Mouse (Mus musculus) forebrain, postnatal 0 days (tissue): ENCODE measurements around the gene Actr3. TPM values are rescaled to one million over a fixed set of nuclear protein-coding genes. Genes with fewer than 3 reads are reported as not detected.

Experiments
- ATAC-seq: fragments of 200-750 bp; cut with Nextera tagmentation; 2 replicates; pipeline ENCODE4 v1.8.0; 2017; ENCODE audit warnings: mild to moderate bottlenecking, moderate library complexity
- DNase-seq: peaks from one replicate; pipeline ENCODE4 v3.0.0-alpha.2; 2015
- H3K27ac ChIP-seq: fragments of 300-500 bp; sonication (generic); 2 replicates; pipeline ENCODE4 v1.5.1; 2014; ENCODE audit warnings: low read depth, mild to moderate bottlenecking, antibody characterized with exemption, low read length, moderate library complexity, mixed read lengths
- H3K27me3 ChIP-seq: fragments of 300-500 bp; sonication (generic); 2 replicates; pipeline ENCODE4 v1.6.1; 2014; ENCODE audit warnings: mild to moderate bottlenecking, low read length, mixed read lengths; ENCODE audit not compliant: insufficient read depth
- H3K36me3 ChIP-seq: fragments of 300-500 bp; sonication (generic); 2 replicates; pipeline ENCODE4 v1.6.1; 2014; ENCODE audit warnings: mild to moderate bottlenecking, moderate library complexity; ENCODE audit not compliant: insufficient read depth
- H3K4me1 ChIP-seq: fragments of 300-500 bp; sonication (generic); 2 replicates; pipeline ENCODE4 v1.6.1; 2014; ENCODE audit warnings: antibody characterized with exemption; ENCODE audit not compliant: insufficient read depth
- H3K4me2 ChIP-seq: fragments of 300-500 bp; sonication (generic); 2 replicates; pipeline ENCODE4 v1.6.1; 2014; ENCODE audit warnings: low read depth, mild to moderate bottlenecking, moderate library complexity
- H3K4me3 ChIP-seq: fragments of 300-500 bp; sonication (generic); 2 replicates; pipeline ENCODE4 v1.5.1; 2014; ENCODE audit warnings: low read depth, low read length, mixed read lengths
- H3K9ac ChIP-seq: fragments of 300-500 bp; sonication (generic); 2 replicates; pipeline ENCODE4 v1.6.1; 2014; ENCODE audit warnings: mild to moderate bottlenecking
- H3K9me3 ChIP-seq: fragments of 300-500 bp; sonication (generic); 2 replicates; pipeline ENCODE4 v1.6.1; 2016; ENCODE audit warnings: low read length
- CTCF ChIP-seq: sonication (generic); IDR thresholded peaks from 2 replicates; pipeline ENCODE4 v1.5.1; 2016; ENCODE audit warnings: antibody characterized with exemption, control low read depth, low read depth
- WGBS: fragments of 180-500 bp; shearing (Covaris S2); extraction: QIAGEN DNeasy Blood & Tissue Kit; methylation state at CpG from one replicate; pipeline ENCODE4 v1.1.7; 2014; 5-methylcytosine and 5-hydroxymethylcytosine counted together
- polyA plus RNA-seq: library from polyadenylated mRNA; unstranded; fragments of >200 nt; fragmentation: Nextera tagmentation; extraction: Ambion mirVana; gene quantifications from 2 replicates; pipeline ENCODE4 v1.2.1, GENCODE M21; 2015
- total RNA-seq: library from RNA; depleted of rRNA; stranded (reverse); fragments of >200 nt; gene quantifications from 2 replicates; pipeline ENCODE4 v1.2.3, GENCODE M21; 2014

Actr3 gene
- total and polyA plus RNA-seq, 2 experiments from 2014 or later: 216 to 316 TPM

DNA sequence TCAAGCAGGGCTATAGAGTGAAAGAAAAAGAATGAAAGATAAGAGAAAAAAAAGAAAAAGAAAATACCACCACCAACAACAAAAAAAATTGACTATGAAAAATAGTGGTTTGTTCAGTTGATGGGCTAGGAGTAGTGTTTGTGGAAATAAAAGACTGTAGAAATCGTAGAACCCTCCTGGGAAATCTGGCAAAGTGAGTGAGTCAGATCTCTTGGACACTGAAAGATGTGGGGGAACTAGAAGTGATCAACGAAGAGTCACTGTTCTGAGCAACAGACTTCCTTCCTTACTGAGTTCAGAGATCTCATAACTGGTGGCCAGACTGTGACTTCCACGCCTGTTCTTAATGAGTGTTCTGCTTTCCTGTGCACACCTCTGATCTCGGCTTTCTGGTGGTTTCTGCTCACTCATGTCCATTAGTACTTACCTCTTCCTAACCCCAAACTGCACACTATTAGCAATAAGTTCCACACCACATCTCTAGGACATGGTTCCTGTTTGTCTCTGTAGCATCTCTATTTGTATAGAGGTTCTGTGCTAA, 37.7 kb upstream of the Actr3 start:
- DNase-seq (no peak), ATAC-seq (no peak)
- Histone ChIP-seq H3K9ac (no peak overlapping the region), H3K36me3 (no peaks in the 10 kb centered on the region), H3K4me2 (no peak overlapping the region), H3K27me3 (no peaks in the 10 kb centered on the region), H3K27ac (no peak overlapping the region), H3K9me3 (no peaks in the 10 kb centered on the region), H3K4me3 (no peak overlapping the region), H3K4me1 (no peaks in the 10 kb centered on the region)
- 88% methylated on average over 4 of the region's 4 CpGs for WGBS
- TF ChIP-seq CTCF: no peak

- TF ChIP-seq CTCF: no peak
- ATAC-seq (no peak), DNase-seq (no peak)
- 83% methylated on average over 4 of the region's 4 CpGs for WGBS
- H3K9ac ChIP-seq: no peak overlapping the region
- H3K27me3 ChIP-seq: no peaks in the 10 kb centered on the region
- no peak overlapping the region for H3K4me2 ChIP-seq
- H3K36me3 ChIP-seq: no peaks in the 10 kb centered on the region
- H3K9me3 ChIP-seq: no peaks in the 10 kb centered on the region
- no peak overlapping the region for H3K27ac ChIP-seq
- H3K4me3 ChIP-seq: no peak overlapping the region
- no peaks in the 10 kb centered on the region for H3K4me1 ChIP-seq
Measured at GRCm38 (mm10) chr1:125470805-125471648, 35.5 kb upstream of the Actr3 start.

GRCm38 (mm10) chr1:125467936-125468335, 32.4 kb upstream of the Actr3 start:
- no peak overlapping the region for H3K27ac ChIP-seq
- 93% methylated on average over 4 of the region's 4 CpGs for WGBS
- no peak for ATAC-seq
- H3K36me3 ChIP-seq: no peaks in the 10 kb centered on the region
- no peaks in the 10 kb centered on the region for H3K27me3 ChIP-seq
- H3K4me2 ChIP-seq: no peak overlapping the region
- no peak overlapping the region for H3K9ac ChIP-seq
- H3K4me3 ChIP-seq: no peak overlapping the region
- no peak for DNase-seq
- H3K4me1 ChIP-seq: no peaks in the 10 kb centered on the region
- no peak for TF ChIP-seq CTCF
- no peaks in the 10 kb centered on the region for H3K9me3 ChIP-seq

- Histone ChIP-seq H3K4me1 (no peaks in the 10 kb centered on the region), H3K27ac (no peak overlapping the region), H3K27me3 (no peaks in the 10 kb centered on the region), H3K9me3 (no peaks in the 10 kb centered on the region), H3K36me3 (no peaks in the 10 kb centered on the region), H3K9ac (no peak overlapping the region), H3K4me3 (no peak overlapping the region), H3K4me2 (no peak overlapping the region)
- no peak for TF ChIP-seq CTCF
- ATAC-seq: no peak
- WGBS: 81% methylated on average over 10 of the region's 10 CpGs
- DNase-seq: no peak
Measured at GRCm38 (mm10) chr1:125466621-125467257, 31.2 kb upstream of the Actr3 start.

DNA sequence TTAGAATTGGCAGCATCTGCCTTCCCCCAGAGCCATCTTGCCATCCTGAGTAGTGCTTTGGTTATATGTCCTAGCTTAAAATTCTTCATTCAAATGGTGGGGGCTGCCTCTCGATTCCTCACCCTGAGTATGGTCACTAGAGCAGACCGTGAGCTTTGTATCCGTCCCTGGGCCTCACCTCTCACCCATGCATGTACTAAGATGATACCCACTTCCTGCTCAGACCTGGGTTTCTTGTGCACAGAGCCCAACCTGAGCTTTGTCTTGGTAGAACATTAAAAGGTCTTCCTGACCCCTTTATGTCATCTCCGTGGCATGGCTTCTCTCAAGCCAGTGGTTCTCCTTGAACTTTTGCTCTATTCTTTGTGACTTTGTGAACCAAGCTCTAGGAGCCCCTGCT, 28.5 kb upstream of the Actr3 start:
- no peaks in the 10 kb centered on the region for H3K4me1 ChIP-seq
- TF ChIP-seq CTCF: no peak
- no peak overlapping the region for H3K27ac ChIP-seq
- H3K27me3 ChIP-seq: no peaks in the 10 kb centered on the region
- no peaks in the 10 kb centered on the region for H3K36me3 ChIP-seq
- no peak overlapping the region for H3K4me3 ChIP-seq
- H3K9me3 ChIP-seq: no peaks in the 10 kb centered on the region
- H3K4me2 ChIP-seq: no peak overlapping the region
- no peak for DNase-seq
- WGBS: 87% methylated on average over 4 of the region's 4 CpGs
- no peak for ATAC-seq
- no peak overlapping the region for H3K9ac ChIP-seq

DNA sequence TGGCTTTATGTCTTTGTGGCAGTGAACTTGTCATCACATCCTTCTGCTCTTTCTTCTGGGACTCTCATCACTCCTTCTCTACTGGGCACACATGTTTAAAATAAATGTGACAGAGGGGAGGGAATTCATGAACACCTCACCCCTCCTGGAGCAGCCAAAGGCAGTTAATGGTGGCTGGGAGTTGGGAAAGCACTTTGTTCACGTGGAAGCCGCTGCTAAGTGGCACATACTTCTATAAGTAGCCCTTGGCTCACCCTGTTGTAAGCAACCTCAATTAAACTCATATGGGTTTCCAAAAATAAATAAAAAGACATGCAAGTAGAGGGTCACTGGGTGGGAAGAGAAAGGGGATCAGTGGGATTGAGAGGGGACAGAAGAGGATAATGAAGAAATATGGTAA, 27.8 kb upstream of the Actr3 start:
- Histone ChIP-seq H3K36me3 (no peaks in the 10 kb centered on the region), H3K9ac (no peak overlapping the region), H3K27ac (no peak overlapping the region), H3K9me3 (no peaks in the 10 kb centered on the region), H3K4me1 (no peaks in the 10 kb centered on the region), H3K4me3 (no peak overlapping the region), H3K4me2 (no peak overlapping the region), H3K27me3 (no peaks in the 10 kb centered on the region)
- WGBS: 73% methylated on average over 2 of the region's 2 CpGs
- DNase-seq (no peak), ATAC-seq (no peak)
- TF ChIP-seq CTCF: no peak

DNA sequence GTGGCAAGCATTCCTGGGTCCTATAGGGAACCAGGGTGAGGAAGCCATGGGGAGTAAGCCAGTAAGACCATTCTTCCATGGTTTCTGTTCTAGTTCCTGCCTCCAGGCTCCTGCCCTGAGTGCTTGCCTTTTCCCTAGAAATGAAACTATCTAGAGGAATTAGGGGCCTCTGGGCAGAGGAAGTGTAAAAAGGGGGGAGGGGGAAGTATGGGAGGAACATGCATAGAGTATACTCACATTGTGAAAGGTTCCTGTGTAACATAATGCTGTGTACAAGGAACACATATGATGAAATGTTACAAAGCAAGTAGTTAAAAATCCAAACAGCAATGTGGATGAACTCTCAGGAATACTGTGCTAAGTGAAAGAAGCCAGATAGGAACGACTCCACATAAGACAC, 27.4 kb upstream of the Actr3 start:
- DNase-seq: no peak
- H3K4me3 ChIP-seq: no peak overlapping the region
- ATAC-seq: no peak
- TF ChIP-seq CTCF: no peak
- WGBS: 94% methylated on average over 1 of the region's 1 CpGs
- H3K9me3 ChIP-seq: no peaks in the 10 kb centered on the region
- H3K4me2 ChIP-seq: no peak overlapping the region
- no peaks in the 10 kb centered on the region for H3K36me3 ChIP-seq
- H3K27ac ChIP-seq: no peak overlapping the region
- H3K27me3 ChIP-seq: no peaks in the 10 kb centered on the region
- no peaks in the 10 kb centered on the region for H3K4me1 ChIP-seq
- no peak overlapping the region for H3K9ac ChIP-seq
